In genomic region chr3:58063852-58064549, GRCm38 (mm10) we compare ENCODE assay signal across 14 mouse cellular contexts.
"Had no signal": no experiment of that assay in that cellular context is flagged by ENCODE, and none has a peak within 500 bp of the region (broad histone marks: within the 10 kb centered on the region; RNA-seq: fewer than 3 reads in every experiment).

No protein-coding gene starts in this region.

- H3K4me3 ChIP-seq: megakaryocyte, embryonic 14.5 days; midbrain, embryonic 12.5 days; midbrain, embryonic 15.5 days; neural tube, embryonic 12.5 days had no signal

- H3K27ac ChIP-seq: macrophage; midbrain, embryonic 12.5 days; midbrain, embryonic 15.5 days; neural tube, embryonic 12.5 days had no signal

- H3K36me3 ChIP-seq: midbrain, embryonic 12.5 days; midbrain, embryonic 15.5 days; neural tube, embryonic 12.5 days had no signal

- DNase-seq: lung, adult 18-20 months; lung, embryonic 14.5 days; lung, postnatal 10 days; lung, postnatal 36 days; right cerebral cortex, postnatal 14 days; spleen, adult 18-20 months; thymus, adult 18-20 months; thymus, postnatal 14 days; thymus, postnatal 36 days had no signal

- H3K4me1 ChIP-seq: megakaryocyte, embryonic 14.5 days; midbrain, embryonic 12.5 days; midbrain, embryonic 15.5 days; neural tube, embryonic 12.5 days had no signal

- H3K9me3 ChIP-seq: midbrain, embryonic 12.5 days; midbrain, embryonic 15.5 days; neural tube, embryonic 12.5 days had no signal

- H3K9ac ChIP-seq: lung, embryonic 14.5 days; midbrain, embryonic 12.5 days; midbrain, embryonic 15.5 days; neural tube, embryonic 12.5 days had no signal

- H3K27me3 ChIP-seq: megakaryocyte, embryonic 14.5 days; midbrain, embryonic 12.5 days; midbrain, embryonic 15.5 days; neural tube, embryonic 12.5 days had no signal

- H3K4me2 ChIP-seq: lung, embryonic 14.5 days; midbrain, embryonic 12.5 days; midbrain, embryonic 15.5 days; neural tube, embryonic 12.5 days had no signal

- ATAC-seq: midbrain, embryonic 15.5 days had no signal
